Mouse (Mus musculus): ENCODE data around the gene Mapk10. TPM values are rescaled to one million over a fixed set of nuclear protein-coding genes. Genes with fewer than 3 reads are reported as not detected.

Mapk10 gene
- polyA plus RNA-seq, 1 experiment from 2014 or later = 0.23 TPM

DNA sequence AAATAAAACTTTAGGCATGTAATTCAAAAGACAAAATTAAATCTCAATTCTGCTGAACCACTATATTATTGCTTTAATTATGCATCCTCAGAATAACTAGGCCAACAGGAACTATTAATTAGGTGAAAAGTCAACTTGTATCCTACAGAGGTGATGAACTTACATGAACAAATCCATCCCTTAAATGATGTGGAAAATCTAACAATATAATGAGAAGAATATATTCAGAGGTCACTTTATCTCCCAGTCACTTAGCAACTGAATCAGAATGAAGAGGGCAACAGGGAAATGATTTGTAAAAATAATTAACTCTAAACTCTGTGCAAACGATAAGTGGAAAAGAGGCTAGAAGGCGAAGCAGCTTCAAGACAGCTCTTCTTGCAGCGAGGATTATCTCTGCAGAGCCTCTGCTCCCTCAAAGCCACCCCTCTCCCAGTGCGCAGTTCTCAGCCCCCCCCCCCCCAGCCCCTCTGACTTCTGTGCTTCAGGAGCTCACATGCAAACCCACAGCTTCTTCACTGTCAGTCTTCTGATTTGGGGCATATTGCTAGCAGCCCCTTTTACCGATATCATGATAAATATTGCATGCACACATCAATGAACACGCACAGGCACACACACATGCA, 138.8 kb downstream of the Mapk10 start:
- TF ChIP-seq CTCF (IDR thresholded peaks at IDR 0.05) = no peak
- ATAC-seq = no peak
- POLR2A ChIA-PET = no interaction called here
- CTCF ChIA-PET = no interaction called here
- H3K27me3 ChIP-seq = peaks cover 10% of the 10 kb centered on the region
- in situ Hi-C loops (cut with MboI; ENCODE audit: low pct_unique_long_range_greater_than_20kb) = no loop called here
- DNase-seq (ENCODE audit: low read depth, low spot score) = no peak

DNA sequence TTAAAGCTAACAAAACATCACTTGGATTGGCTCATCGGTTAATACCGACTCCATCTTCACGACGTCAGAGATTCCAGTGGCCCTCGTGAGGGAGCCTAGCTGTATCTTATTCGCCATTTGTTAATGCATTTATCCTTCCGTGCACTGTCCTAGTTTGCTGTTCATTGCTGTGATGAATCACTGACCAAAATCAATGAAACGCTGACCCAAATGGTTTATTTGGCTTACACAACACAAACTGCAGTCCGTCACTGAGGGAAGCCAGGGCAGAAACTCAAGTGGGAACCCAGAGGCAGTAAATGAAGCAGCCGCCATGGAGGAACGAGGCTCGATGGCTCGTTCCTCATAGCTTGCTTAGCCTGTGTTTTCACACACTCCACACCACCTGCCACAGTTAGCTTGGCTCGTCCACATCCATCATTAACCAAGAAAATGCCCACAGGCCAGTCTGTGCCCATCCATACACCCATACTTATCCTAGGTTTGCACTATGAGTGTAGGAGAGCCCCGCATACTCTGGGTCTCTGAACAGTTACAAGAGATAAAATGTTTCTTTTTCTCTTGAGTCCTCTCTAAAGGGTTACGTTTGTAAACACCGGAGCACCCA, 140.0 kb downstream of the Mapk10 start:
- ChIA-PET POLR2A (no interaction called here), CTCF (interaction anchor here (1.5 kb wide), 1 partner anchor 10 kb away, joined by 3 read pairs; no protein-coding TSS in a partner anchor)
- TF ChIP-seq CTCF (IDR thresholded peaks at IDR 0.05) = no peak
- ATAC-seq (no peak), DNase-seq (ENCODE audit: low read depth, low spot score) (no peak)
- in situ Hi-C loops (cut with MboI; ENCODE audit: low pct_unique_long_range_greater_than_20kb) = no loop called here
- H3K27me3 ChIP-seq = peaks cover 10% of the 10 kb centered on the region

DNA sequence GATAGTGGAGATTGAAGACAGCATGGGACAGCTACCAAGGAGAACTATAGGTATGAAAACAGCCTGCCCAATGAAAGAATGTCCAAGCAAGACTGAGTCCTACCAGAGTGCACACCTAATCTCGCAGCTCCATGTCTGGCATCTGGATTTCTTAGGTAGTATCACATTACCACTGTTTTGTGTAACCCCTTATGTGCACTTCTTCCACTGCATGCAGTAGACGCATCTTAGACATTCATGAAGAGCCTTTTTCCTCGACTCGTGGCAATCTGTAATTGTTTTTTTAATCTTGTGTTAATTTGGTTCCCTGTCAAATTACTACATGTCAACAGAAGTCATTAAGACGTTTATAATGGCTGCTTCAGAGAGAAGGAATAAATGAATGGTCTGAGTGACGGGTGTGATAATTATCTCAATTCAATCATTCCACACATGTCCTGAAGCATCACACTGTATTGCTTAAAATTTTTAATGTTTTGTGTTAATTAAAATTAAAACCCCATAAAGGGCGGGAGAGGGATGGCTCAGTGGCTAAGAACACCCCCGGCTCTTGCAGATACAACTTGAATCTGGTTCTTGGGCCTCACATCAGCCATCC, 160.7 kb downstream of the Mapk10 start:
- ChIA-PET CTCF (interaction anchor here (0.8 kb wide), 2 partner anchors 9 to 11 kb away, joined by 3 read pairs; no protein-coding TSS in a partner anchor), POLR2A (no interaction called here)
- DNase-seq (ENCODE audit: low read depth, low spot score) (no peak), ATAC-seq (no peak)
- no peak for TF ChIP-seq CTCF (IDR thresholded peaks at IDR 0.05)
- no peaks in the 10 kb centered on the region for H3K27me3 ChIP-seq
- in situ Hi-C loops (cut with MboI; ENCODE audit: low pct_unique_long_range_greater_than_20kb) = no loop called here

DNA sequence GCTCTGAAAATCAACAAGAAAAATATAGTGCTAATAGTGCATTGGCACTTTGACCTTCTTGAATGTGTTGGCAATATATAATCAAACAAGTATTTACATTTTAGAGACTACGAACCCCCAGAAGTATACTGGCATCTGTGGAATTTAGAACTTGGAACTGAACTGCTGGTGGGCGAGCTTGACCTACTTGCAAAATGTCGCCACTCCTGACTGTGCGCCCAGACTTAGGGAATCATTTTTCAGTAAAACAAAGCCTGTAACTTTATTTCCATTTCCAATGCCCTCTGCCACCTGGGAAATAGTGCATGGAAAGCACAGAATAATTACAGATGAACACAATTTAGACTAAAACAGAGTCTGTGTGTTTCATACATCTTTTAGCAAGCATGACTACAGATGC, 163.1 kb downstream of the Mapk10 start:
- POLR2A ChIA-PET = no interaction called here
- H3K27me3 ChIP-seq = no peaks in the 10 kb centered on the region
- CTCF ChIA-PET = no interaction called here
- ATAC-seq = no peak
- in situ Hi-C loops (cut with MboI; ENCODE audit: low pct_unique_long_range_greater_than_20kb) = no loop called here
- DNase-seq (ENCODE audit: low read depth, low spot score) = no peak
- no peak for TF ChIP-seq CTCF (IDR thresholded peaks at IDR 0.05)

DNA sequence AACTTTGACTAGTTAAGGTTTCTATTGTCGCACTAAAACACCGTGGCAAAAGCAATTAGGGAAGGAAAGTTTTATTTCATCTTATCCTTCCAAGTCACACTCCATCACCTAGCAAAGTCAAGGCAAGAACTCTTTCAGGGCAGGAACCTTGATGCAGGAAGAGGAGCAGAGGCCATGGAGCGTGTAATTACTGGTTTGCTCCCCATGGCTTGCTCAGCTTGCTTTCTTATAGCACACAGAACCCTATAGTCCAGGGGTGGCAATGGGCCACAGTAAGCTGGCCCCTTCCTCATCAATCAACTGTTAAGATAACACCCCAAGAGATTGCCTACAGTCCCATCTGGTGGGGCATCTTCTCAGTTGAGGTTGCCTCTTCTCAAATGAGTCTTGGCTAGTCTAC, 173.4 kb downstream of the Mapk10 start:
- ChIA-PET POLR2A (no interaction called here), CTCF (interaction anchor here (0.7 kb wide), 1 partner anchor 622 kb away, joined by 3 read pairs; no protein-coding TSS in a partner anchor)
- TF ChIP-seq CTCF (IDR thresholded peaks at IDR 0.05) = no peak
- no peaks in the 10 kb centered on the region for H3K27me3 ChIP-seq
- DNase-seq (ENCODE audit: low read depth, low spot score) (no peak), ATAC-seq (no peak)
- in situ Hi-C loops (cut with MboI; ENCODE audit: low pct_unique_long_range_greater_than_20kb) = no loop called here

DNA sequence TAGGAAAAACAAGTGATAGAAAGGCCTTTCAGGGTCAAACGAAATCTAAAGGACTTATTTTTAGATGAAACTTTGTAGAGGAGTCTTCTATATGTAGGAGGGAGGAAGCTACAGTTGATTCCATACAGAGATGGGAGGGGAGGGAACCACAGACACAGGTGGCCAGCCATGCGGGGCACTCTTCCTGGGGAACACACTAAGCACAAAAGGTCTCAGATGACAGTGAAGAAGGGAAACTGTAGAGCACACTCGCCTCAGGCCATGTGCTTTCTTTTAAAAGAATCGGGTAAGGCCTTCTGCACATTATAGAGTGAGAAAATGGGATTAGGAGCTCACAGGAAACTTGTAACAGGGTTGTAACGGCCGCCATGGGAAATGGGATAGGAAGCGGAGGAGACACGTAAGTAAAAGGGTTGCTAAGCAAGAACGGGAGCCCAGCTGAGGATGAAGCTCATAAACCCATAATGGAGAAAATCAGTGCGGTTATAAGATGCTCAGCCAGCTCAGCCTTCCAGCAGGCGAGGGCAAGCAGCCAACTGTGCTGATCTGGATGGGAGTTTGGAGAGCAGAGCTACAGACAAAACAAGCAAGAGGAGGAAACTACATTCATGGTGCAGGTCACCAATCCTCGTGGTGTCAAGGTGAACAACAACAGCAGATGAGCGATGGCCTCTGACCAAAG, 182.1 kb downstream of the Mapk10 start:
- H3K27me3 ChIP-seq = peaks cover 4% of the 10 kb centered on the region
- CTCF ChIA-PET = no interaction called here
- POLR2A ChIA-PET = no interaction called here
- no peak for TF ChIP-seq CTCF (IDR thresholded peaks at IDR 0.05)
- DNase-seq (ENCODE audit: low read depth, low spot score) = no peak
- no peak for ATAC-seq
- in situ Hi-C loops (cut with MboI; ENCODE audit: low pct_unique_long_range_greater_than_20kb) = no loop called here

DNA sequence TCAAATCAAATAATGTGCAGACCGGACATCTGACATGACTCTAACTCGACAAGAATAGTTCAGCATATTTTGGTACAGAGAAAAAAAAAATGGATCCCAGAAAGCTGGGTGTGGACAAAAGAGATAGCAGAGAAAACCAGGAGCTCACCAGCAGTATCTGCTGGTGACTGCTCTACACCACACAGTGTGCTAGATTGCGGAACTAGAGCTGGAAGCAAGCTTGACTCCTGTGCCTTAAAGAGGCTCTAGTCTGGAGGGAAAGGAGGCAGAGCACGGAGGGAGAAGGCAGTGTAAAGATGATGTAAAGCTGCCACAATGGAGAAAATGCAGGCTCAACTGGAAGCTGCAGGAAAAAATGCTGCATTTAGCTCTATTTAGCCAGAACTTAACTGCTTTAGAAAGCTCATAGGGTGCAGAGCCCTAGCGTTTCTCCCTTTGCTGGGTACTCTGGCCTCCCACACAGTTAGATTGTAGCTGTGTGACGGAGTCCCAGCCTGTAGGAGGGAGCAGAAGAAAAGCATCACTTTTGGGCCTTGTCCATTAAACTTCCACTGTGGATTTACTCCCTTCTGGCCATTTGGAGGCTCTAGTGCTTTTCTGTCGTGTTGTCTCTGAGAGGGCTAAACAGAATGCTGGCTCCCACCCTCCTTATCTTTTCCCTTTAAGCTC, 188.5 kb downstream of the Mapk10 start:
- CTCF ChIA-PET = no interaction called here
- TF ChIP-seq CTCF (IDR thresholded peaks at IDR 0.05) = no peak
- POLR2A ChIA-PET = no interaction called here
- peaks cover 7% of the 10 kb centered on the region for H3K27me3 ChIP-seq
- DNase-seq (ENCODE audit: low read depth, low spot score) (no peak), ATAC-seq (no peak)
- in situ Hi-C loops (cut with MboI; ENCODE audit: low pct_unique_long_range_greater_than_20kb) = no loop called here

DNA sequence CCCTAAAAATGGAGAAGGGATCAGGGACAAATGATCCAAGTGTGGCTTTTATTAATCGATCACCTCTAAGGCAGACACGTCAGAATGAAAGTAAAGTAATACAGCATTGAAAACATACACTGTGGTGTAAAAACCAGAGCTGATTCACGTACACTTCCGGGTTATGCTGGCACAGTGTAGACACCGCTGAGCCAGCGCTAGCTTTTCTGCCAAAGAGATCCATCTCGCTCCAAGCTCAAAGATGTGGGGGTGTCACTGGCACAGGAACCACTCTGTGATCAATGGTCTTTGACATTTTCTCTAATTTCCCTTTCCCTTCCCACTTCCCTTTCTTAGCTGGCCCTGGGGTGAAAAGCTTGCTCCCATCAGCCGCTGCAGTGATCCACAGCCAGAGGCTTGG, 189.7 kb downstream of the Mapk10 start:
- CTCF ChIA-PET = no interaction called here
- ATAC-seq = no peak
- H3K27me3 ChIP-seq = peaks cover 7% of the 10 kb centered on the region
- in situ Hi-C loops (cut with MboI; ENCODE audit: low pct_unique_long_range_greater_than_20kb) = no loop called here
- no peak for TF ChIP-seq CTCF (IDR thresholded peaks at IDR 0.05)
- POLR2A ChIA-PET = no interaction called here
- DNase-seq (ENCODE audit: low read depth, low spot score) = no peak

DNA sequence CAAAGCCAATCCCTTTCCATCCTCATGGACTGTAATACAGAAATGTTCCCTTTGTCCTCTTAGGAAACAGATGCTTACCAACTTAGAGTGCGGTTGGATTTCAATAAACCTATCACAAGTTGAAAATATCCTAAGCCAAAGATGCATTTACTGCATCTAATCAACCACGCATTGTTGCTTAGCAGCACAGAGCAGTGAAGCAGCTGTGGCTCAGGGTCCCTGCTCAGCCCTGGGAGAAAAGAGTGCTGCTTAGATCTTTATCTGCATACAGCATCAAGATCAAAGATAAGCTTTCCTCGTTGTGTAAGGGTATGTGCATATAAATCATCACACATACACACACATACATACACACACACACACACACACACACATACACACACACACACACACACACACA, 190.2 kb downstream of the Mapk10 start:
- in situ Hi-C loops (cut with MboI; ENCODE audit: low pct_unique_long_range_greater_than_20kb) = no loop called here
- TF ChIP-seq CTCF (IDR thresholded peaks at IDR 0.05) = no peak
- H3K27me3 ChIP-seq = peaks cover 7% of the 10 kb centered on the region
- ATAC-seq = no peak
- ChIA-PET CTCF (no interaction called here), POLR2A (no interaction called here)
- DNase-seq (ENCODE audit: low read depth, low spot score) = no peak

DNA sequence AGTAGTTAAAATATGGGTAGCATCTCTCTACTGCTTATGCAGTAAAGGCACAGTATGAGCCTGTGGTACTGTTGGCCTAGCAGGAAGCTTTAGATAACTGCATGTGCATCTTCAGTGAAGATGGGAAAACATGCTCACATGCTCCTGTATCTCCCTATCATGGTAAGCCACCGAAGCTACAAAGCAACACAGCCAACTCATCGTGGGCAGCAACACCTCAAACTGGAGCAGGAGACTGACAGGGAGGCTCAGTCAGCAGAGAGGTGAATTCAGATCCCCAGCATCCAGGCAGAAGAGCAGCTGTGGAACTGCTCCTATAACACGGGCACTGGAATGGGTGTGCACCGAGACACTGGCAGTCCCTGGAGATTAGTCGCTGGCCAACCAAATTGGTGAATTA, 191.0 kb downstream of the Mapk10 start:
- CTCF ChIA-PET = no interaction called here
- no peak for TF ChIP-seq CTCF (IDR thresholded peaks at IDR 0.05)
- peaks cover 4% of the 10 kb centered on the region for H3K27me3 ChIP-seq
- DNase-seq (ENCODE audit: low read depth, low spot score) = no peak
- in situ Hi-C loops (cut with MboI; ENCODE audit: low pct_unique_long_range_greater_than_20kb) = no loop called here
- no peak for ATAC-seq
- POLR2A ChIA-PET = no interaction called here

DNA sequence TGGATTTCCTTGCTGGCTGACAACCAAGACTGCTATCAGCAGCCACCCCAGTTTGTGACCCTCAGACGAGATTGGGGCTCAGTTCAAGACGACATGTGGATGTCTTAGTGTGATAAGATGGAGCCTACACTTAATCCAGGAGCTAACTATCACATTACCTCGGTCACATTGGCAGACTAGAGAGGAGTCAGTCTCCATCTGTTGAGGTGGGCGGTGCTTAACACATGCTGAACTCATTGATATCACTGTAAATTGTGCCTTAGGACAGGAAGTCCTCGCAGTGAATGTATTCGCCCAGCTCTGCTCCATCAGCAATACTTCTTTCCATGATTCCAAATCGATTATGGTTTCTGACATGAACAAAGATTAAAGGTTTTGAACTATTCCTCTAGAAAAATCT, 193.5 kb downstream of the Mapk10 start:
- in situ Hi-C loops (cut with MboI; ENCODE audit: low pct_unique_long_range_greater_than_20kb) = no loop called here
- ChIA-PET POLR2A (no interaction called here), CTCF (no interaction called here)
- H3K27me3 ChIP-seq = peaks cover 4% of the 10 kb centered on the region
- DNase-seq (ENCODE audit: low read depth, low spot score) = no peak
- TF ChIP-seq CTCF (IDR thresholded peaks at IDR 0.05) = no peak
- ATAC-seq = no peak
